In genomic region chr11:33080046-33080808, GRCm38 (mm10) we compare ENCODE assay signal across 26 mouse cellular contexts.
"Had no signal": no experiment of that assay in that cellular context is flagged by ENCODE, and none has a peak within 500 bp of the region (broad histone marks: within the 10 kb centered on the region; RNA-seq: fewer than 3 reads in every experiment).

No protein-coding gene starts in this region.

- H3K4me3 ChIP-seq: heart, embryonic 10.5 days; heart, embryonic 12.5 days; hindbrain, embryonic 12.5 days; intestine, embryonic 15.5 days; layer of hippocampus, adult 2 months; limb, embryonic 13.5 days; limb, embryonic 15.5 days; liver, embryonic 12.5 days had no signal

- H3K4me1 ChIP-seq: liver, embryonic 12.5 days had no signal

- H3K9ac ChIP-seq: forebrain, postnatal 0 days; heart, embryonic 12.5 days; hindbrain, embryonic 12.5 days; hindbrain, embryonic 14.5 days; intestine, embryonic 15.5 days; limb, embryonic 13.5 days; limb, embryonic 15.5 days; liver, embryonic 12.5 days; liver, embryonic 14.5 days had no signal

- H3K4me2 ChIP-seq: heart, embryonic 12.5 days; hindbrain, embryonic 12.5 days; hindbrain, embryonic 14.5 days; intestine, embryonic 15.5 days; limb, embryonic 13.5 days; limb, embryonic 15.5 days; liver, embryonic 12.5 days had no signal

- H3K27me3 ChIP-seq: hindbrain, embryonic 12.5 days; intestine, embryonic 15.5 days; limb, embryonic 13.5 days; limb, embryonic 15.5 days had no signal

- ATAC-seq: hindbrain, embryonic 16.5 days; inflammation-experienced regulatory T-cells, adult 6 months; intestine, embryonic 15.5 days; intestine, postnatal 0 days; liver, embryonic 12.5 days had no signal

- H3K9me3 ChIP-seq: heart, embryonic 10.5 days; heart, embryonic 12.5 days; hindbrain, embryonic 12.5 days; intestine, embryonic 15.5 days; limb, embryonic 13.5 days; limb, embryonic 15.5 days; liver, embryonic 12.5 days had no signal

- H3K27ac ChIP-seq: heart, embryonic 10.5 days; hindbrain, embryonic 12.5 days; hindbrain, embryonic 14.5 days; intestine, embryonic 15.5 days; layer of hippocampus, adult 2 months; limb, embryonic 13.5 days; limb, embryonic 15.5 days; liver, embryonic 12.5 days; liver, embryonic 14.5 days had no signal

- DNase-seq: forebrain, postnatal 0 days; gastrocnemius, postnatal 14 days; gastrocnemius, postnatal 36 days; heart, adult 18-20 months; heart, postnatal 10 days; kidney, adult 18-20 months; kidney, adult 8-10 months; kidney, postnatal 10 days; kidney, postnatal 25 days; kidney, postnatal 4 days; layer of hippocampus, adult 9-11 months; layer of hippocampus, postnatal 36 days; left cerebral cortex, postnatal 4 days had no signal

- H3K36me3 ChIP-seq: heart, embryonic 10.5 days; heart, embryonic 12.5 days; hindbrain, embryonic 12.5 days; intestine, embryonic 15.5 days; limb, embryonic 13.5 days; limb, embryonic 15.5 days; liver, embryonic 12.5 days had no signal
